Mouse (Mus musculus) left cerebral cortex, adult 9 months (tissue): Measurements from ENCODE around the gene Tuba1b.
"Not testable (repeated sequence)": the region's sequence is repeated elsewhere in the genome, so short reads cannot be mapped to it uniquely, and the experiment has no call there.

ENCODE experiments used
- DNase-seq, 2 experiments: peaks; one replicate each; pipeline ENCODE4 v3.0.0; 2022; ENCODE audit warnings: low spot score in 2 of 2

Gene Tuba1b

DNA sequence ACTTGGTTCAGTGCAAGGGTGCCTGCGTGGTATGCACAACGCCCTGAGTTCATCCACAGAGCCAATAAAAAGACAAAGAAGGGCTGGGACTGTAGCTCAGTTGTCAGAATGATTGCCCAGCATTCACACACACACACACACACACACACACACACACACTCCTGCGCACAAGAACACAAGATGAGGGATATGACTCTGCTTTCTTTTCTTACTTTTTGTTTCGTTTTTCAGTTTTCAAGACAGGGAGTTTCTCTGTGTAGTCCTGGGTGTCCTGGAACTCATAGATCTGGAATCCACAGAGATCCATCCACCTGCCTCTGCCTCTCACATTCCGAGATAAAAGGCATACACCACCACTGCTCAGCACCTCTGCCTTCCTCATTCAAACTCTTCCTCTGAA lies 6.8 kb downstream of the Tuba1b start:
- no peak for DNase-seq

DNA sequence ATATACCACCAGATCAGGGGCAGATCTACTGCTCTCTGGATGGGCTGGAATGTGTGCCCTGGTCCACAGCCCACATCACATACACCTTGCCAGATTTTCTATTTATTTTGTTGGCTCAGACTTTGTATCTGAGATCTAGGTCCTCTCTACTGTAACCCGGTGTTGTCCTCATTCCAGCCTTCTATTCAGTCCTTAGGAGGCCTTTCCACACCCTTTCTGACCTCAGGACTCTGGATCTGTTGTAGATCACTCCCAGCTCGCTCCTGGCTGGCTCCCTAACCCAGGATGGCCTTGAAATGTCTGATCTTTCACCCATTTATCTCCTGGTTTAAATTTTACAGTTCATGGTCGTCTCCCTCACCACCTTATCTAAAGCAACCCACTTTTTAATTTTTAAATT lies 9.7 kb downstream of the Tuba1b start:
- no peak for DNase-seq

DNA sequence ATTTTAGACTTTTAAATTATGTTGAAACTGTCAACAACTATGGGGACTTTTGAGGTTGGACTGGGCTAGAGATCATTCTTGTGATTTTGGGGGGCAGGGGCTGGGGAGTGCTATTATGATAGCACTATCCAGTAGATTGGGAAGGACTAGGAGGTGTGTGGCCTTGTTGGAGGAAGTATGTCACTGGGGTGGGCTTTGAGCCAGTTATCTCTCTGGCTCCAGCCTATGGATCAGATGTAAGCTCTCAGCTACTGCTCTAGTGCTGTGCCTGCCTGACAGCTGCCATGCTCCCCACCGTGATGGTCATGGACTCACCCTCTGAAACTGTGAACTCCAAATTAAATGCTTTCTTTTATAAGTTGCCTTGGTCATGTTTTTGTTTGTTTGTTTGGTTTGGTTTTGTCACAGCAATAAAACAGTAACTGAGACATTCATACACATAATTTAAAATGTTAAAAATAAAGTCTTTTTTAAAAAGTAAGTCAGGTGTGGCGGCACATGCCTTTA lies 11.3 kb downstream of the Tuba1b start:
- DNase-seq = no peak

DNA sequence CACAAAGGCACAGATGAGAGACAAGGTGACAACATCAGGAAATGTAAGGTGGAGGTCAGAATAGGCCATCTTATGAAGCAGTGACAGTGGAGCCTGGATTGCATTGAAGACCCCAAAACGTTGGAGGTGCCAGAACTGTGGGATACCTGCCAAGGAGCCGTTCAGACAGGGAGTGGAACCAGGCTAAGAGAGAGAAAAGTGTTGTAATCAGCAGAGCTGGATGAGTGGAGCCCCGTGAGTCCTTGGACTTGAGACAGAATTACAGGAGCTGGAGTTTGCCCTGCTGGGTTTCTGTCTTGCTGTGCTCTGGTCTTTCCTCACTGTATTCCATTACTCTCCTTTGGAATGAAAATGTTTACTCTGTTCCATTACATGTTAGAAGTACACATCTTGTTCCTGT lies 11.8 kb downstream of the Tuba1b start:
- DNase-seq = no peak

DNA sequence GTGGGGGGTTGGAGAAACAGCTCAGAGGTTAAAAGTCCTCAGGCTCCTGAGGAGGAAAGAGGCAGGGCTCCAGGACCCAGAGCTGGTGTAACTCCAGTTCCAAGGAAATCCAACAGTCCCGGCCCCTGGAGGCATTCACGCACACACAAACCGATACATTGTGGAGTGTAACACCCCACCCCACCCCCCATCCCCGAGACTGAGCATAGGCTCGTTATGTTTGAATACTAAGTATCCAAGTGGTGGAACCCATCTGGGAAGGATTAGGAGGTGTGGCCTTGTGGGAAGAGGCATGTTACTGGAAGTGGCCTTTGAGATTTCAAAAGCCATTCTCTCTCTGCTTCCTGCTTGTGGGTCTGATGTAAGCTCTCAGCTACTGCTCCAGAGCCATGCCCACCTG lies 12.9 kb downstream of the Tuba1b start:
- DNase-seq = no peak

DNA sequence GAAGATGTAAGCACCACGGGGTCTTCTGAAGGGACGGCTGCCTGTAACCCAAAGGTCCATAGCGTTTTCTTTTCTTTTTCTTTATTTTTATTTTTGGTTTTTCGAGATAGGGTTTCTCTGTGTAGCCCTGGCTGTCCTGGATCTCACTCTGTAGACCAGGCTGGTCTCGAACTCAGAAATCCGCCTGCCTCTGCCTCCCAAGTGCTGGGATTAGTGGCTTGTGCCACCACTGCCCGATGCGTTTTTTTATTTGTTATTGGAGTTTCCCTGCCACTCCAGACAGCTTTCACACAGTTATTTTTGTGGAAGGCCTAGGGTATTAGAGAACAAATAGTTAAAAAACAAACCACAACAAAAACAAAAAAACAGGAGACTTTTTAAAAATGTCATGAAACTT lies 15.9 kb downstream of the Tuba1b start:
- DNase-seq = not testable (repeated sequence)

DNA sequence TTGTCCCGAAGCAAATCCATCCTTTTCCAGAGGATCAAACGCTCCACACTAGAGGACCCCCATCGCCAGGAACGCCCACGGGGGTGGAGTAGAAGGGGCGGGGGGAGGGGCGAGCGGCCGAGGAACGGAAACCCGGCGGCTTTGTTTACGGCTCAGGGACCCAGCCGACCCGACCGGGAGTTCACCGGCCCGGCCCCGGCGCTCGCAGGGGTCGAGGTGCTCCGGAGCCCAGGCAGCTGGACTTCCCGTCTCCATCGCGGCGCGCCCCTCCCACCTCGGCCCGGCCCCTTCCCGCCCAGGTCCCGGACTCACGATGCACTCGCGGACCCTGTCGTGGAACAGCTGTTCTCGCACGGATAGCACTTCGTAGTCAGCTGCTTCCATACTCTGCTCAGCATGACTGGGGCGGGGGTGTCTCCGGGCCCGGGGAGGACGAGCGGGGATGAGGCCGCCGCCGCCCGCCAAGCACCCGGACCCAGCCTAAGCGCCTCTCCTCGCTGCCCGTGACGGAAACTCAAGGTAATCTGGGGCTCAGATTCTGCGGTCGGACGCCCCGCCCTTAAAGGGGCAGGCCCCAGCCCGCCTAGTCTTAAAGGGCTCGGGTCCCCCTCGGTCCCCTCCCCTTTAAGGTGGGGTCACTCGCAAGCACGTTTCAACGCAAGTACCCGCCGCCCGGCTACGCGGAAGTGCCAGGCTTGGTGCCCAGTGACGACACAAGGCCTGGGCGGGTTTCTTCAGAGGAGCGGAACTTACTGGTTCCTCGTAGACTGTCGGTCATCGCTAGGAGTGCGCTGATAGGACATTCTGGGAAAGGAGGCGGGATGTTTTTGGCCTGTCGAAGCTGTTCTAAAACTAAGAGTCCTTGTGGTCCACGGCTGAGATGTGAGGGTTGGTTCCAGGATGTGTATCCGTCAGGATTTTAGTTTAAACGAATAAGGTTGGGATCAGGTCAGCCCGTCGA lies 16.5 kb downstream of the Tuba1b start, which contains the start of gene Lmbr1l:
Gene Lmbr1l, minus strand, starts transcription at position 694 of the 961 bp plus-strand sequence.
- DNase-seq = peak; percentile 98 to 99

DNA sequence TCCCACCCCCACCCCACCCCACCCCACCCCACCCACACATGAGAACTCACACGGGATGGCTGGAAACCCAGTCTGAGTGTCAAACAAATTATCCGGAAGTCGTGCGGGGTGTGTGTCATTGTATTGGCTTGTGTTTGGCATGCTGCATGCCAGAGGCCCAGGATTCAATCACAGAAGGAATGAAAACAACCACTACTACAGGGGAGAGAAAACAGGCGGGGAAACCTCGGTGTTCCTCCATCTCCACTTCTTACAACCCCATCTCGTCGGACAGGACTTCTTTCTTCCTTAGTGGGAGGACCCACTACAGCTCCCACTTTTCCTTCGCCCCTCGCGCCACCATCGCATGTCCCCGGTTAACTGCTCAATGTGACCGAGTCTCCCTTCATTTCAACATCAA lies 17.3 kb downstream of the Tuba1b start:
- DNase-seq = no peak

DNA sequence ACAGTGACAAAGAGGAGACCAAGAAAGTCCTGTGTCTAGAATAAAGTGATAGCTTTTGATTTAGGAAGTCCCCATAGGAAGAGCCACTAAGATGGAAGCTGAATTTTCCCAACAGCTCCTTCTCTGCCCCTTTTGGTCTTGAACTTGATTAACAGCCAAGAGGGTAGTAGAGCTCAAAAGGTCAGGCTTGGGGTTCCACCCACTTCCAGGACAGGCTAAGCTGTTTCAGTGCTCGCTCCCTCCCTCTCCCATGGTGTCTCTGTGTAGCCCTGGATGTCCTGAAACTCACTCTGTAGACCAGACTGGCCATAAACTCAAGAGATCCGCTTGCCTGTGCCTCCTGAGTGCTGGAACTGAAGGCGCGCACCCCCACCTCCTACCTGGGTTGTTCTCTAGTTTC lies 18.3 kb downstream of the Tuba1b start:
- no peak for DNase-seq

DNA sequence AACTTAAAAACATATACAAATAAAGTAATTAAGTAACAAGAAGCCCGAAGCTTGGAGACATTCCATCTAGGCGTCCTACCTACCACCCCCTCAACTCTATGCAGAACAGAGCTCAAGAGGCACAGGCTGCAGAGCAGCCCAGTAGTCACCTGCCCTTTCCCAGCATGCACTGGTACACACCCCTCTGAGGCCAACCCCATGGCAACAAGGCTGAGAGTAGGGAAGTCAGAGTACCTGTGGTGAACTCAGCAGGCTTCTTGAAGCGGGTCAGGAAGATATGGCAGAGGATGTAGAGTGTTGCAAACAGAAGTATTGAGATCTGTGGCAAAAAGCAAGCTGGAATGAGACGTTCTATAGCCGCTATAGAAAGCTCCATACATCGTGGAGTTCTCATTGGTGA lies 19.5 kb downstream of the Tuba1b start:
- DNase-seq = no peak

DNA sequence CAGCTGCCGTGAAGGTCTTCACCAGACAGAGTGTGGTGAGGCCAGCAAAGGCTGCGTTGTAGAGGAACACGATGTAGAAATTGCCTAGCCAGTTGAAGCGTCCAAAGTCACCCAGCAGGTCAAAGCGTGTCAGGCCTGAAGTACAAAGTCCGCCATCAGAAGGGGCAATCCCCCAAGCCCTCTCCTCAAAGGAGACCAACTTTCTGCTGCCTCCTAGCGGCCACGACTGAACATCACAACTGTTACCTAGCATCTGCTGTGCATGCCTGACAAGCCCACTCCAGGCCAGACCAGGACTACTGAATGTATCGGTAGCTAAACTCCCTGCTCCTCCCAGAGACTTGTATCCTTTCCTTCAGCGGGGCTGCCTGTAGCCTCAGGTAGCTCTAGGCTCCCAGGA lies 29.7 kb downstream of the Tuba1b start:
- DNase-seq = no peak

DNA sequence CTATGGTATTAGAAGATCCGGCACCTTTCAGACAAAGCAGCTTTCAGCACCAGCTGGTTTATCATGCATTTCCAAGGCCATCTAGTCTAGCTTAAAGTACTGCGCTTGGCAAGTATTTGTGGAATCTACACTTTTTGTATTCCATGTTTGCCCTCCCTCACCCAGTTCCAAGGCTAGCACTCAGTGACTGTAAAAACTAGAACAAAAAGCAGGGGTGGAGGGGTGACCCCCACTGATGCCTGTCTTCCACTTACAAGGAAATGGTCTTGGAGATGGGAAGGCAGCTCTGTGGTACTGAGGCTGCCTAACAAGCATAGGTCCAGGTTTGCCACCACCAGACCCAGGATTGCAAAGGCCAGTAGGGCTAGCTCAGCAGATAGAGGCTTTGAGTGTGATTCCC lies 31.8 kb downstream of the Tuba1b start:
- DNase-seq = no peak

DNA sequence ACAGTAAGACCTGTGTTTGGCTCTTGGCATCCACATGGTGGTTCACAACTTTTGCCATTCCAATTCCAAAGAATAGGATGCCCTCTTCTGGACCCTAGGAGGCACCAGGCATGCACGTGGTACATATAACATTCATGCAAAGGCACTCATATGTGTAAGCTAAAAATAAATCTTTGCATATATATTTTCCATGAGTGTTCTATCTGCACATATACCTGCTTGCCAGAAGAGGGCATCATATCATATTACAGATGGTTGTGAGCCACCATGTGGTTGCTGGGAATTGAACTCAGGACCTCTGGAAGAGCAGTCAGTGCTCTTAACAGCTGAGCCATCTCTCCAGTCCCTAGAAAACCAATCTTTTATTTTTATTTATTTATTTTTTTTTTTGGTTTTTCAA lies 32.8 kb downstream of the Tuba1b start:
- no peak for DNase-seq

DNA sequence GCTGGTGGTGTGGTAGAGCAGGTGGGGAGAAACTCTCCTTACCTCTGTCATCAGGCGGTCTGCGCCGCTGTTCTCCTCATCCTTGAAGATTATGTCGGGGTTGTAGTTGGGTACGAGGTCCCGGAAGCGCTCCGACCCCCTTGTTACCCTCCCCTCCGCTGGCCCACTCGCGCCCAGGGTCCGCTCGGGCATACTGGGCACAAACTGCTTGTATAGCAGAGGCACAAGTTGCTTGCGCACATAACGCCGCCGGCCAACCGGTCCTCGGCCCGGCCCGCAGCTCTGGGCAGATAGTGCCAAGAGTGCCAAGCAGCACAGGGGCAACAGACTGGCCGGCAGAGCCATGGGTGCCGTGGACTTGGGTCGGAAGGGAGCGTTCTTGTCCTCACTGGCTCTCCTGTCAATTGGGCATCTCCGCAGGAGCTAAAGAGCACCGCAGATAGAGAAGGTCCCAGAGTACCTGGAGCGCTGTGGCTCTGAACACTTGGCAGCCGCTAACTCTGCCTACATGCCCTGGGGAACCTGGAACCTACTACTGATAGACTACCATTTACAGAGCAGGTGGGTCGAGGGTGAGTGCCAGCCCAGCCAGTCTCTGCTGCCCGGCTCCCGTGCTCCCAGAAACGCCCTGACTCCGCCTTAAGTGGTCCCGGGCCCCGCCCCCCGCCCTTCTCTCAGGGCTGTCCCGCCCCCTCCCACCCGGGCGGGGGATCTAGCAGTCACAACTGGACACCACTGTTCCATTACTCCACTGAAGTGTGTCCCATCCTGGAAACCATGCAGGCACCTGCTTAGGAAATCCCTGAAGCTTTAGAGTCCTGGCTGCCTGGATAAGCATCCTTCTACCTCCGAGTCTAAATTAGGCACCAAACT lies 36.2 kb downstream of the Tuba1b start, which contains the start of gene Dhh:
Gene Dhh, minus strand, starts transcription at position 613 of the 873 bp plus-strand sequence.
- no peak for DNase-seq

DNA sequence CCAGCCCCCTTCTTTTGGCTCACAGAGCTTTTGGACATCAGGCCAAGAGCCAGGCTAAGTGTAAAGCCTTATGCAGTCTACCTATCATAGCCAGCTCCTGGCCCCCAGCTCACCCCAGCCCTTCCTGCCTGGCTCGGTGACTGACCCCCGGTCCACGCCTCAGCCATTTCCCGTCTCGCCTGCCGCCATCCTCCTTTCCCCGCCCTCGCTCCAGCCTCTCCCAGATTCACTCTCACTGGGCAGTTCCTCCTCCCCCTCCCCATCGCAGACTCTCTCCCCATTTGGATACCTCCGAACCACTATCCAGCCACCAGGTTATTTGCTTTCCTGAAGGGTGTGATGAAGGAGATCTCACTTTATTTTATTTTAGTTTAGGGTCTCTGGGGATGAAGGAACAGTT lies 36.9 kb downstream of the Tuba1b start:
- no peak for DNase-seq

DNA sequence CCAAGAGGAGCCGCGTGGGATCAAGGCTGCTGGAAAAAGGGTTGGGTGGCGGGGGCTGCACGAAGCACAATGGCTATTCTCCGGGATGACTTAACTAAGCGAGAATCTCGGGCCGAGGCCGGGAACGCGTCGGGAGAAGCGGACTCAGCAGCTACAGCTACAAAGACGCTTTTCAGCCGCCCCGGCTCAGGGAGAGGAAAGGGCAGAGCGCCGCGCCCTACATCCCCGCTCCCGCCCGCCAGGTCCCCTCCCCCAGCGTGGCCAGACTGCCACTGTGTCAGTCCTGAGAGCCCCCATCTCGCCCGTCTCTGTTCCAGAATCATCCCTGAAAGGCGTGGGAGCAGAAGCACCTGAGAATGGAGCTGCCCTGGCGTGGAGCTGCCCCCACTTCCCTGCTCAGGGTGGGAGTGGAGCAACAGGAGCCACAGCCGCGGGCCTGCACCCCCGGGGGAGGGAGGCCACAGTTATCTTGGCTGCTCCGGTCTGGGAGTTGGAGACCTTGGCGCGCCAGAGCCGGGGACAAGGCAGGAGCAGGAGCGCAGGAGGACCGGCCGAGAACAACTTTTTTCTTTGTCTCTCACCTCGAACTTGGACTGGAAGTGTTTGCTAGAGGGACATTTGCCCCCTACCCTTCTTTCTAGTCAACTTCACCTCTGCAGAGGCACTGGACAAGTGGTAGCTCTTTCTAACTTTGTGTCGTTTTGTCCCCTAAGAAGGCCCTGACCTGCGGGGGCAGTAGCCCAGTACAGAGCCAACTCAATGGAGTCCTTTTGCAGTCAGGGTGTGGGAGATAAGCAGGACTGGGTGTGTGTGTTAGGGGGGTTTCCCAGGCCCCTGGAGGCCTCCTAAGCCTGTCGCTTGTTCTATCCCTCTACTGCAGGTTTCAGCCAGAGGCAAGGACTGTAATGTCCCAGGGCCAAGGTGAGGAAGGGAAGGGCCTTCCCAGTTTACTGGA lies 38.5 kb downstream of the Tuba1b start:
- DNase-seq = no peak

DNA sequence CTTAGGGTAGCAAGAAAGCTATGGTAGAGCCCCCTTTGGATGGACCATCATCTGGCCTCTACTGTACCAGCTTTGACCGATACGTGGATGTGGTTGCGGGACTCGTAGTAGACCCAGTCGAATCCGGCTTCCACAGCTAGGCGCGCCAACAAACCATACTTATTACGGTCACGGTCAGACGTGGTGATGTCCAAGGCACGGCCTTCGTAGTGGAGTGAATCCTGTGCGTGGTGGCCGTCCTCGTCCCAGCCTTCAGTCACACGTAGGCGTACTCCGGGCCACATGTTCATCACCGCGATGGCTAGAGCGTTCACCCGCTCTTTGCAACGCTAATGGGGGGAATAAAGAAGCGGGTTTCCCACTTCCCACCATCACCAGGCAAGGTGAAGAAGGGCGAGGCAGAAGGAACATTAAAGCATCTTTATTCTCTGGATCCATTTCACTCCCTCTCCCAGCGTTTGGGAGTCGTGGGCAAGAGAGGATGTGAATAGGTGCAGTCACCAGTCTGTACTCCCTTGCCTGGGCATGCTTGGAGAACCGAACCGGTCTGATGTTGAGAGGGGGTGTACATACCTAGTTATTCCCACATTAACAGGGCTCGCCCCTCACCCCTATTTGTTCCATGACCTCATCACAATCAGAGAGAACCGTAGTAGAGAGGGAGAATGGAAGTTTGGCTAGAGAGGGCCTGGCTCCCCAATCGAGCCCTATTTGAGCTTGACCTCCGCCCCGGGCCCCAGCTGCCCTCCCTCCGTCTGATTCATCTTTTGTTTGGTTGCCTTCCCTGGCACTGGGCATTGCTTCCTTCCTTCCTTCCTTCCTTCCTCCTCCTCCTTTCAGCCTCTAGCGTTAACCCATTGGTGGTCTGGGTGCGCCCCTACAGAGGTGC lies 39.4 kb downstream of the Tuba1b start:
- no peak for DNase-seq

DNA sequence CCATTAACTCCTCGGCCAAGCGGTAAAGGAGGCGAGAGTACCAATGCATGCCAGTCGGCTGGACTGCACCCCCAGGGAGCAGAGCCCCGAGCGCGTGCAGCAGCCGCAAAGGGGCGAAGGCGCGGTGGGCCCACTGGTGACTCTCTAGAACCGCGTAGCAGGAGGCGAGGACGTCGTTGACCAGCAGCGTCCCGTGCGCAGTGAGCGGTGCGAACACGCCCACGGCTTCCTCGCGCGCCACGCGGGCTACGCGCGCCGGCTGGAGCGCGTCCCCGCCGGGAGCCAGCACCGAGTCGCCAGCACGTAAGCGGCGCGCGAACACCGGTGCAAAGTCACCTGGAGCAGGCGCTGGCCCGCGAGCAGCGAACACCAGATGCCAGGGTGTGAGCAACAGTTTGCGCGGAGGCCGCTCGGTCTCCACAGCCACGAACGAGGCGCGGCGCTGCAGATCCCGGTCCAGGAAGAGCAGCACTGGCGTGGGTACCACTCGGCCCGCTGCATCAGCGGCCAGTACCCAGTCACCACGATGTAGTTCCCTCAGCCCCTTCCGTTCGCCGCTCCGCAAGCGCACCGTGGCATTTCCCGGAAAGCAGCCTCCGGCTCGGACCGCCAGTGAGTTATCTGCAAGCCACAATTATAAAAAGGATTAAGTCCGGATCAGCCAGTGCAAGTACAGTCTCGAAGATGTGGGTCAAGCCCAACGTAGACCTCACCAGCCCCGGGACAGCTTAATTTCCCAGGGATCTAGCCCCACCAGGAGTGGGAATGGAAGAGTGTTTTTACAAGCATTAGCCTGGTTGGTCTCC lies 40.2 kb downstream of the Tuba1b start, which contains the start of gene Rhebl1:
Gene Rhebl1, minus strand, starts transcription at position 601 of the 806 bp plus-strand sequence.
- no peak for DNase-seq

DNA sequence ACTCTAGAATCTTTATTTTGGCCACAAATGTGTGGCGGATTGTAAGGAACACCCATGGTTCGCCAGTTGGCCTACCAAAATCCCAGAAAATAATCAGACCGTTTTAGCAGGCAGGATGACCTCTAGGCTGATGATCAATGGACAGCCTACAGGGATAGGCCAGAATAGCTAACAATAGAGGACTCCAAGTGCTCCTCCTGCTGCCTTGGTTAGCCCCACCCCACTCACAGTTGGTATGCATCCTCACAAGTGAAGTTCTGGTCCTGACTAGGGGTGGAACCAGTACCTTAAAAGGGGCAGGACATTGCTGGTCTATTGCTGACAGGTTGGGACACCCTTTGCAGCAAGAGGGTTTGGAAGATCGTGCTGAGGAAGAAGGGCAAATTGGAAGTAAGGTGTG lies 41.3 kb downstream of the Tuba1b start:
- no peak for DNase-seq
